ENCODE assay signal across 29 mouse cellular contexts in the genomic region with DNA sequence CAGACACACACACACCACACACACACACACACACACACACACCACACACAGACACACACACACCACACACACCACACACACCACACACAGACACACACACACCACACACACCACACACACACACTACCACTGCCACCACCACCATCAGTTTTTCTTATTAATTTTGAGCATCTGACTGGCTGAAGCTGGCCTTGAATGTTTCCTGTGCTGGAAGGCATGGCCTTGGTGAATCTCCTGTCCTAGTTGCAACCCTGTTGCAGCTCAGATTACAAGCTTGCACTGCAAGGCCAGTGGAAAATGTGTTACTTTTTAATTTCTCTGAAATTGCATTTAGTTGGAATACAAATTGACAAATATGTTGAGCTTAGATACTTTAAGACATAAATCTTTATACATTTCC. TPM values are rescaled to one million over a fixed set of nuclear protein-coding genes. Genes with fewer than 3 reads are reported as not detected.
A peak's percentile ranks its signal among the peaks of the same experiment; 100 is the strongest.
DNase-seq lines count a peak whose midpoint lies in the region; ATAC-seq lines count a peak whose summit lies in the region.
"Had no signal": no experiment of that assay in that cellular context is flagged by ENCODE, and none has a peak within 500 bp of the region (broad histone marks: within the 10 kb centered on the region; RNA-seq: fewer than 3 reads in every experiment).

No protein-coding gene starts in this region.

- H3K36me3 ChIP-seq in limb, embryonic 12.5 days, result no peaks in the 10 kb centered on the region
- H3K36me3 ChIP-seq in intestine, embryonic 16.5 days (ENCODE audit: control insufficient read depth, insufficient read depth, low read length), result no peaks in the 10 kb centered on the region
- H3K36me3 ChIP-seq: heart, embryonic 13.5 days; hindbrain, embryonic 12.5 days; limb, embryonic 15.5 days; lung, embryonic 15.5 days; midbrain, embryonic 13.5 days had no signal

- no peaks in the 10 kb centered on the region for H3K9me3 ChIP-seq in limb, embryonic 12.5 days
- H3K9me3 ChIP-seq in intestine, embryonic 16.5 days (ENCODE audit: control insufficient read depth, low read length), result no peaks in the 10 kb centered on the region
- H3K9me3 ChIP-seq: heart, embryonic 13.5 days; hindbrain, embryonic 12.5 days; limb, embryonic 15.5 days; lung, embryonic 15.5 days; megakaryocyte, embryonic 14.5 days; midbrain, embryonic 13.5 days had no signal

- H3K4me2 ChIP-seq in limb, embryonic 12.5 days, result no peak overlapping the region
- no peak overlapping the region for H3K4me2 ChIP-seq in intestine, embryonic 16.5 days (ENCODE audit: low read depth, low read length)
- H3K4me2 ChIP-seq: heart, embryonic 13.5 days; hindbrain, embryonic 12.5 days; limb, embryonic 15.5 days; lung, embryonic 15.5 days; midbrain, embryonic 13.5 days had no signal

- H3K4me1 ChIP-seq in limb, embryonic 12.5 days (replicated peaks), result peaks cover 48% of the 10 kb centered on the region
- peaks cover 8% of the 10 kb centered on the region for H3K4me1 ChIP-seq in intestine, embryonic 16.5 days (ENCODE audit: control insufficient read depth, insufficient read depth, low read length)

- DNase-seq in ovary, adult 18-20 months (ENCODE audit: low spot score), result peak; percentile 61
- DNase-seq in ovary, postnatal 10 days (ENCODE audit: low spot score), result no peak
- peak; percentile 32 for DNase-seq in adrenal gland, postnatal 25 days
- DNase-seq in left cerebral cortex, postnatal 4 days, result no peak
- DNase-seq in spleen, adult 12 weeks (ENCODE audit: low spot score), result no peak
- DNase-seq: gastrocnemius, postnatal 14 days; kidney, adult 18-20 months; lung, postnatal 36 days; right cerebral cortex, postnatal 4 days had no signal

- intact Hi-C loops in left cerebral cortex, postnatal 4 days (cut with DNase I), result no loop called here

- H3K27ac ChIP-seq in limb, embryonic 12.5 days, result peak overlapping the region; percentile 76
- no peak overlapping the region for H3K27ac ChIP-seq in intestine, embryonic 16.5 days (ENCODE audit: low read length)
- H3K27ac ChIP-seq: heart, embryonic 13.5 days; hindbrain, embryonic 12.5 days; kidney, postnatal 0 days; limb, embryonic 15.5 days; liver, embryonic 14.5 days; lung, embryonic 15.5 days; midbrain, embryonic 13.5 days had no signal

- peaks cover 11% of the 10 kb centered on the region for H3K27me3 ChIP-seq in limb, embryonic 12.5 days
- peaks cover under 1% of the 10 kb centered on the region; the same call in 1 of the 2 replicates for H3K27me3 ChIP-seq in intestine, embryonic 16.5 days (replicated peaks; ENCODE audit: control insufficient read depth, insufficient read depth, low read length)

- peak; percentile 44 for ATAC-seq in limb, embryonic 12.5 days (ENCODE audit: insufficient number of reproducible peaks, insufficient read depth, low FRiP score, low TSS enrichment, low read depth)
- ATAC-seq in intestine, embryonic 16.5 days, result no peak
- ATAC-seq: activated CD4-positive, CD25-positive, alpha-beta regulatory T cell, adult 4 months; forebrain, embryonic 14.5 days; midbrain, embryonic 13.5 days had no signal

- H3K4me3 ChIP-seq in limb, embryonic 12.5 days (replicated peaks), result no peak overlapping the region
- H3K4me3 ChIP-seq in intestine, embryonic 16.5 days (ENCODE audit: low read length), result no peak overlapping the region
- H3K4me3 ChIP-seq: heart, embryonic 13.5 days; hindbrain, embryonic 12.5 days; limb, embryonic 15.5 days; lung, embryonic 15.5 days; megakaryocyte, embryonic 14.5 days; midbrain, embryonic 13.5 days had no signal

- no peak overlapping the region for H3K9ac ChIP-seq in limb, embryonic 12.5 days (replicated peaks)
- no peak overlapping the region for H3K9ac ChIP-seq in intestine, embryonic 16.5 days (ENCODE audit: low read depth, low read length)
- H3K9ac ChIP-seq: heart, embryonic 13.5 days; hindbrain, embryonic 12.5 days; limb, embryonic 15.5 days; liver, embryonic 14.5 days; lung, embryonic 15.5 days; midbrain, embryonic 13.5 days had no signal

RNA-seq across cellular contexts. Expression of gene Abhd6, which starts 4.4 kb away (rescaled TPM):
- 90.3 and 96.4 TPM in 2 replicates for total RNA-seq in adrenal gland, postnatal 25 days (2021)
- polyA plus RNA-seq in limb, embryonic 12.5 days (2016; fragmentation: Nextera tagmentation; extraction: Ambion mirVana), result 17.8 and 18.4 TPM in 2 replicates
- total RNA-seq in left cerebral cortex, postnatal 4 days (2021), result 10 to 100 TPM; 25.5 to 27.3 TPM
- 12.5 and 14.1 TPM in 2 replicates for polyA plus RNA-seq in intestine, embryonic 16.5 days (2015; fragmentation: Nextera tagmentation; extraction: Ambion mirVana)

RNA-seq across cellular contexts. Expression of gene Dnase1l3, which starts 12.7 kb away (rescaled TPM):
- 0.33 and 0.39 TPM in 2 replicates for total RNA-seq in adrenal gland, postnatal 25 days (2021)
- polyA plus RNA-seq in limb, embryonic 12.5 days (2016; fragmentation: Nextera tagmentation; extraction: Ambion mirVana), result not detected in 2 replicates
- total RNA-seq in left cerebral cortex, postnatal 4 days (2021), result under 1 TPM in 1 of 2 experiments, not detected in 1; 0.06 TPM
- 1.7 and 1.9 TPM in 2 replicates for polyA plus RNA-seq in intestine, embryonic 16.5 days (2015; fragmentation: Nextera tagmentation; extraction: Ambion mirVana)
- total RNA-seq: layer of hippocampus, postnatal 14 days had no signal
- polyA plus RNA-seq: C2C12; hindbrain, embryonic 12.5 days had no signal

RNA-seq across cellular contexts. Expression of gene Gm45521, which starts 50.0 kb away (rescaled TPM):
- total RNA-seq in adrenal gland, postnatal 25 days (2021), result not detected in 2 replicates
- polyA plus RNA-seq in limb, embryonic 12.5 days (2016; fragmentation: Nextera tagmentation; extraction: Ambion mirVana), result not detected in 2 replicates
- total RNA-seq in left cerebral cortex, postnatal 4 days (2021), result not detected
- polyA plus RNA-seq in intestine, embryonic 16.5 days (2015; fragmentation: Nextera tagmentation; extraction: Ambion mirVana), result not detected in 2 replicates
- total RNA-seq: gastrocnemius, postnatal 14 days; heart, postnatal 25 days; layer of hippocampus, postnatal 14 days; monocyte, adult 5-6 weeks; neutrophil, adult 5-6 weeks had no signal
- polyA plus RNA-seq: activated CD4-positive, CD25-positive, alpha-beta regulatory T cell, adult 4 months; C2C12; embryonic facial prominence, embryonic 14.5 days; heart, embryonic 13.5 days; kidney, postnatal 0 days; large intestine, adult 2 months; limb, embryonic 15.5 days; liver, embryonic 14.5 days; lung, embryonic 15.5 days; stomach, embryonic 16.5 days had no signal

Comparison
In these comparisons a context has a peak if more than half of its experiments do, and no peak if none do; other contexts are left out.
1. DNase-seq: peak in ovary, adult 18-20 months (single experiment) and adrenal gland, postnatal 25 days (single experiment); none in ovary, postnatal 10 days (single experiment), left cerebral cortex, postnatal 4 days (single experiment) and spleen, adult 12 weeks (single experiment).